Mouse (Mus musculus): ENCODE results near the gene Sh3glb1.
A peak's percentile ranks its signal among the peaks of the same experiment; 100 is the strongest.
"Not testable (repeated sequence)": the region's sequence is repeated elsewhere in the genome, so short reads cannot be mapped to it uniquely, and the experiment has no call there.

Gene Sh3glb1

DNA sequence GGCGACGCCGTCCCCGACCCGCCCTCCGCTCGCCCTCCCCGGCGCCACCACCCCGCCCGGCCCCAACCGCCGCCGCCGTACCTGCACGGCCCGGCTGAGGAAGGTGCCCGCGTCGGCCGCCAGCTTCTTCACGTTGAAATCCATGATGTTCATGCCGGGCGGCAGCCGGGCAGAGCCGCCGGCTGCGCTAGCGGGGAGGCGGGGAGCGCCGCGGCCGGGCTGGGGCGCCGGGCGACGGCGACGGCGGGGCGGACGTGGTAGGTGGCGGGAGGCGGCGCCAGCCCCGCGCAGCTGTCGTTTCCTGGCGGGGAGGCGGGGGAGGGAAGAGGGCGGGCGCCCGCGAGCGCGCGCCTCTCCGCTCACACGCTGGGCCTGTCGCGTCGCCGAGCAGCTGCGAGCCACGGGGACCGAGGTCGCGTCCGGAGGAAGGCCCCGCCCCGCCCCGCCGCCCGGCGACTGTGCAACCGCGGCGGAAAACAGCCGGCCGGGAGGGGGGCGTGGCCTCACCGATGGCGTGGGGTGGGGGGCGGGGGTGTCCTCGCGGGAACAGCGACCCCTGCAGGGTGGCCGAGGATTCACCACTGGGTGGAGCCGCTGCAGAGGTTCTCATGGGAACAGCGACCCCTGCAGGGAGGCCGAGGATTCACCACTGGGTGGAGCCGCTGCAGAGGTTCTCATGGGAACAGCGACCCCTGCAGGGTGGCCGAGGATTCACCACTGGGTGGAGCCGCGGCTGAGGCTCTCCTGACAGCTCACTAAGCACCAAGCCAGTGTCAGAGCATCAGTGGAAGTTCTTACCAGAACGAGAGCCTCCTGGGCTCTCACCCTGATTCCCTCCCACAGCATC, at the start of gene Sh3glb1:
TSS of gene Sh3glb1 (minus strand) at position 435 of the 847 bp plus-strand sequence.
- peak; percentile 84 to 96 for DNase-seq (ENCODE audit: low spot score in 2 of 2)

GRCm38 (mm10) chr3:144765161-144765560, 45.0 kb upstream of the Sh3glb1 start:
- DNase-seq (ENCODE audit: low spot score in 2 of 2): no peak

- no peak for DNase-seq (ENCODE audit: low spot score in 2 of 2)
These were observed 41.3 kb upstream of the Sh3glb1 start for GRCm38 (mm10) chr3:144761454-144761853.

GRCm38 (mm10) chr3:144760592-144761309, 40.6 kb upstream of the Sh3glb1 start, which contains the start of gene Clca3a1:
Gene Clca3a1, minus strand, starts transcription at chr3:144760977.
- DNase-seq (ENCODE audit: low spot score in 2 of 2): no peak

DNA sequence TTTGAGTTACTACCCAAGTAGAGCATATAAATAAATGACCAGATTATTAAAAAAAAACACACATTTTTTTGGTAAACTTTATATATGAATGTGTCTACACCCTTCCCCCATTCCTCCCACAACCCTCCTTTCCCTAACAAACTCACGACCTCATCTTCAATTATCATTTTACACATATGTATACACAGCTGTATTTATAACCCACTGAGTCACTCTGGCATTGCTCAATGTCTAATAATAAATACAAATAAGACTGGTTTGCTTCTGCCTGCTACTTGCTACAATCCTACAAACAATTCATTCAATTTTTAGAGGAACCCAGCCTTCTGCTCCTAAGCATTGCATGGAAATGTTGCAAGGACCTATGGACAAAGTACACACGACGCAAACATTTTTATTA, 39.6 kb upstream of the Sh3glb1 start:
- DNase-seq (ENCODE audit: low spot score in 2 of 2): no peak

- DNase-seq (ENCODE audit: low spot score in 2 of 2): not testable (repeated sequence)
These were observed 36.0 kb upstream of the Sh3glb1 start for GRCm38 (mm10) chr3:144756103-144756502.

DNA sequence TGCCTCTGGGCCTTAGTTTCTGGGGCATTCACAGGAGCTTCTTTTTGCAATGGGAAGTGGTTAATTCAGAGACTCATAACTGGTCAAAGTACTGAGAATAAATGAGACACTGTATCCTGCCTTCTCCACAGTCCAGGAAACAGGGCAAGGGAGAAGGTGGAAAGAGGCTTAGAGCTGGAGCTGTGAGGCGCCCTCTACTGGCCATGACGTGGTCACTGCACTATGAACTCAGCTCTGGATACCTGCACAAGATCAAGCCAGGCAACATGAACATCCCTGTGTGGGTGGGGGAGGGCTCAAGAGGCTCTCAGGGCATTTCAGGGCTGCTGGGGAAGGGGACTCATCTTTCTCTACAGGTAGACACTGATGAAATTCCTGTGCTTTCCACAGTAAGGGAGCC, 33.0 kb upstream of the Sh3glb1 start:
- DNase-seq (ENCODE audit: low spot score in 2 of 2): no peak

DNA sequence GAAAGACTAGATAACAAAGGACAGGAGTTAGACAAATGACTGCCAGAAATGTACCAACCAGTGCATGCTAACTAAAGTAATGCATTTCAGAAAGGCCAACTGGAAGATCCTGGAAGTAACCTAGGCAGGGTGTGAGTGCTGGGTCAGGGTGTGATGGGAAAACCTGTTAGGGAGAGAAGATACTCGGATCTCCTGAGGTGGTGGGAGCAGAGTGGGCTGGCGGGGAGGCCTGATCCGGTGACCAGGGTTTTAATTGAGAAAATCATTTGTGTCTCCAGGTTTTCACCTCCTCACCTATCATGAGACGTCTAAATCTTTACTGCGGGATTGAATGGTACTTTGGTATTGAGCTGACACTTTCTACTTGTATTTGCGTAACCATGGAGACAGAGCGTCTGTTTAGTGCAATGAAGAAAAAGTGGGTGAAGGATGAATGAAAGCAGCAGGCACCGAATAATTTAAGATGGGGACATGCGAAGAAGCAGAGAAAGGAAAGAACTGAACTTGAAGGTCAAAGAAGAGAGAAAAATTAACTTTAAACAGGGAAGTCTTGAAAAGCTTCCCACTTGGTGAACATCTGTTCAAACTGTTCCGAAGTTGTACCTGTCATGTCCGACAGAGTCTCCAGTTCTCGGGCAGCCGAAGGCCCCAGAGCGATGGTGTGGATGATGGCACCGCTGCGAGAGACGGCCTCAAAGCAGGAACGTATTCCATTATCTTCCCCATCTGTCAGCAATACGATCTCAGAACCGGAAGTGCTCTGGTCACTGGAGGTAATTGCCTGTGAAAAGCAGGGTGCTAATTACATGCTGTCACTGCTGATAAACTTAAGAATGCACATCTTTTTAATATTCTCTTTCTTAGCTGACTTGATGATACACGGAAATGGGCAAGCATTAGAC, 29.2 kb upstream of the Sh3glb1 start:
- DNase-seq (ENCODE audit: low spot score in 2 of 2): not testable (repeated sequence)

GRCm38 (mm10) chr3:144747706-144748105, 27.6 kb upstream of the Sh3glb1 start:
- not testable (repeated sequence) for DNase-seq (ENCODE audit: low spot score in 2 of 2)

DNA sequence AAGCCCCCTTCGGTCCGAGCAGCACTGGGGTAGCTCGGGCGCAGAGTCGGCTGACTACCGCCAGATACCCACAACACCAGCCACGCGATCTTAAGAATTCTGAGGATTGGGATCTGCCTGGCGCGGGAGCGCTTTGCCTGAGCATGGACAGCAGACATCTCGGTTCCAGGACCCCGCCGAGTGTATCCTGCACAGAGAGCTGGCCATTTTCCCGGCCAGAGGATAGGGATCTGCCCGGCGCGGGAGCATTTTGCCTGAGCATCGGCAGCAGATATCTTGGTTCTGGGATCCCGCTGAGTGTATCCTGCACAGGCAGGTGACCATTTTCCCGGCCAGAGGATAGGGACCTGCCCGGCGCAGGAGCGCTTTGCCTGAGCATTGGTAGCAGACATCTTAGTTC, 18.3 kb upstream of the Sh3glb1 start:
- DNase-seq (ENCODE audit: low spot score in 2 of 2): not testable (repeated sequence)

- peak in 1 of 2 experiments; percentile 50 for DNase-seq (ENCODE audit: low spot score in 2 of 2)
These were observed 16.7 kb upstream of the Sh3glb1 start for GRCm38 (mm10) chr3:144736831-144737230.

DNA sequence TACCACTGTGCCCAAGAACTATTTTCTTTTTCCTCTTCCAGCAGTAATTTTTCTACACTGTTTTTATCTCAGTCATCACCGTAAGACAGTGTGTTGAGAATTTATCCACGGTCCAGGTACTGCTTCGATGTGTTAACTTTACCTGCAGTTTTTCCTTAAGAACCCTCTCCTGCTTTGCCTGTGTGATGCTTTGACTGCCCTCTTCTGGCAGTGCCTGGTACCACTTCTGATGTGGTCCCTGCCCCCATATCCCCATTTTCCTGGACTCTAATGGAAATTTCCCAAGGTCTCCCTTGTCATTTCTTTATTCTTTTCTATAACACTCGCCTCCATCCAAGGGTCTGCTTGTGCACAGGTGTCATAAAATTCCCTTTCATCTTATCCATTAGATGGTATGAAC, 3.3 kb upstream of the Sh3glb1 start:
- DNase-seq (ENCODE audit: low spot score in 2 of 2): peak in 1 of 2 experiments; percentile 34

DNA sequence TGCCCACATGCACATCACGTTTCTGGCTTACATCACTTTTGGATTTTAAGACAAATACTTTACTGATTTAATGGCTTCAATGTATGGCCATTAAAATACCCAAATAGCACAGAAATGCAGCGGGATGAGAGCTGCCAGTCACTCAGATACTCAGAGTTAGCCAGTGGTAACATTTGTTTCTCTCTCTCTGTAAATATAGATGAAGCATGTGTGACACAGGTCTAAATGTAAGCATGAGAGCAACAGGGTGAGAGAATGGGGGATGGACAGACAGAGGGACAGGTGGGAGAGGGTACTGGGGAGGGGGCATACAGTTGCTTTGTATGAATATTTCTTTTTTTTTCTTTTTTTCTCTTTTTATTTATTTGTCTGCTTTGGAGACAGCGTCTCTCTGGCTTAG, 2.4 kb upstream of the Sh3glb1 start:
- DNase-seq (ENCODE audit: low spot score in 2 of 2): not testable (repeated sequence)

GRCm38 (mm10) chr3:144721860-144722256, 1.7 kb upstream of the Sh3glb1 start:
- DNase-seq (ENCODE audit: low spot score in 2 of 2): no peak

GRCm38 (mm10) chr3:144721077-144721859, 1.1 kb upstream of the Sh3glb1 start:
- no peak for DNase-seq (ENCODE audit: low spot score in 2 of 2)

GRCm38 (mm10) chr3:144719088-144719900, 841 bp downstream of the Sh3glb1 start:
- DNase-seq (ENCODE audit: low spot score in 2 of 2): peak; percentile 28 to 46

DNA sequence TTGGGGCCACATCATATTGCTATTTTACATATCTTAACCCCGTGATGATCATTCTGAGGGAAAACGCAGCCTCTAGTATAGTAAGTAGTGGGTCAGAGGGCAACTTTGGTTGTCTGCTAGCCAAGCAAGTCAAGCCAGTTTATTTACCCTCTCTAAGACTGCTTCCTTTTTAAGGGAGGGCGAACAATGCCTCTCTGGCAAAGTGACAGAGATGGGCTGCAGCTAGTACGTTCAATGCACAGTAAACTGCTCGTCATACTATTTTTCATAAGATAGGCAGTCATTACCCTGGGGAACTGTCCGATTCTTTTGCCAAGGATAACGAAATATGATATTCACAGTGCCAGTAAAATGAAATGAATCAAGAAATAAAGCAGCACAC, 1.4 kb downstream of the Sh3glb1 start:
- no peak for DNase-seq (ENCODE audit: low spot score in 2 of 2)

DNA sequence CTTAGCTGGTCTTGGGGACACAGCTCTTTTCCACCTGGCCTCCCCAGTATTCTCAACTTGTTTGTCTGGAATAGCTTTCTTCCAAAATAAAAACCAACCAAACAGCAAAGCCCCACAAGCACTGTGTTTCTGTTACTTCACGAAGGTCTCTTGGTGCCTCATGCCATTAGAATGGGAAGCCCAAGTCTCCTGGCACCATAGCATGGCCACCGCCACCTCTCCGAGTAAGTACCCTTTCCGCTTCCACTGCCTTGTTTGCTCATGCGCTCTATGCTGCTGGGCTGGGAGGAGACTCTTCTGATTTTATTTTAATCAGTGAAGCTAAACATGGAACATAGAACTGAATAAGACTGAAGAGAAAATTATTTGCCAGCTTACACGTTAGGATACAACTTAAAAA, 2.3 kb downstream of the Sh3glb1 start:
- no peak for DNase-seq (ENCODE audit: low spot score in 2 of 2)

DNA sequence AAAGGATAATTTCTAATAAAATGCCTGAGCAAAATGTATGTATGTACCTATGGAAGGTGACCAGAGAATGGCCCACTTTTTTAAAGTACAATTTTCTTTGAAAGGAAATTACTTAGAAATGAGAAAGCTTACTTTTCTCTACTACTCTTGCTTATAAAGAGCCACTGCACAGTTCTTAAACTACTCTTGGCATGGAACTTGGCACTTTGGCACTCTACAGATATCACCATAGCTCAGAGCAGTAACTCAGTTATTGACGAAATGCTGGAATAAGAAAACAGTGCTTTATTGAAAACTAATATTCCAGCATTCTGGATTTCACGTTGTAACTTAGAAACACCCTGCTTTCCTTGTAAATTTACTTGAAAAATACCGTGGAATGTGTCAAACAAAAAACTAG, 3.0 kb downstream of the Sh3glb1 start:
- DNase-seq (ENCODE audit: low spot score in 2 of 2): no peak

- DNase-seq (ENCODE audit: low spot score in 2 of 2): no peak
These were observed 4.2 kb downstream of the Sh3glb1 start for GRCm38 (mm10) chr3:144715901-144716300.
